Mouse (Mus musculus): ENCODE data around the gene Vmn1r17. TPM values are rescaled to one million over a fixed set of nuclear protein-coding genes. Genes with fewer than 3 reads are reported as not detected.
"Not testable (repeated sequence)": the region's sequence is repeated elsewhere in the genome, so short reads cannot be mapped to it uniquely, and the experiment has no call there.

Vmn1r17 gene
- total RNA-seq (2021), result not detected

DNA sequence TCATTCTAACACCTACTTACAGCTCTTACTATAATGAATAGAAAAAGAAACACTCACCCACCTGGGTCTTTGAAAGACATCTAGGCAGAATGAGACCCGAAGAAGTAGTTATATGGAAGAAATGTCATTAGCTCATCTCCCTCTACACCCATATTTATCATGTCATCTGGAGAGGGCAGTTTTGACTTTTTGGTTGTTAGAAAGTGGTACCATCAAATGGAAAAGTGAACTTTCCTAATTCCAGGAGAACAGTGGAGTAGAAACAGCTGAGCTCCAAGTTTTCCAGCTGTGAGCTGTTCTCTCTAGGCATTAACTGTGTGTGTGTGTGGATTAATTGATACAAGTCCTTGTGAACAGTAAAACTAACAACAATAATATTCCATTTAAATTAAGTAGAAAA is at the start of gene Vmn1r17:
Vmn1r17 (minus strand) TSS at position 101 of the 400 bp plus-strand sequence.
- DNase-seq, result no peak
- intact Hi-C loops (cut with DNase I), result no loop called here

DNA sequence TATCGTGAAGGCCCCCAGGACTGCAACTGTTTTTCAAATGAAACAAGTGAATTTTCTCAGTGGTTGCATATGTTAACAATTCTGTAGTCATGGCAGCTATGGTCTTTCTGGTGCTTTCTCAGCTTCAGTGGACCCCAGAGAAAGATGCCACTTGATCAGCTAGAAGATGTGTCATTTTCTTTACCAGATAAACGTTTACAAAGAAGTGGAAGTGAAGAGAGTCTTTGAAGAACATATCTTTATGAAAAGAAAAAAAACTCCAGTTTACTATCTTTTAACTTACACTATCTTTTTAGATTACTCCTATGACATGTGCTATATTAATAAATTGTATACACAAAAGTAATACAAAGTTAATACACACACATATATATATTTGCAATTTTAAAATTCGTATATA is 40.0 kb upstream of the Vmn1r17 start, which contains the start of gene Vmn1r19:
Vmn1r19 (plus strand) TSS at position 301 of the 400 bp plus-strand sequence.
- intact Hi-C loops (cut with DNase I); DNase-seq: not testable (repeated sequence)

DNA sequence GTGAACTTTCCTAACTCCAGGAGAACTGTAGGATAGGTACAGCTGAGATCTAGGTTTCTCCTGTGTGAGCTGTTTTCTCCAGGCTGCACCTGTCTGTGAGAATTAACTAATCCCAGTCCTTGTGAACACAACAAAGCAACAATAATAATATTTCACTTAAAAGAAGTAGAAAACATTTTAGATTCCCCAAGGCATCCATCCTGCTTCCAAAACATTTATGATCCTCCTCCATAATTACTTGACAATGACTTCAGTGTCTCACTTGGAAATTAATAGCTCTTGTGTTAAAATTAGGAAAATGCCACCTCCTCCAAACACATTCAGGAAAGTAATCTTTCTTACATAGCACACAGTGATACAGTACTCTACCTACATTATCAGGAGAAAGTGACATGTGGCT is 32.2 kb upstream of the Vmn1r17 start, which contains the start of gene Vmn1r18:
Vmn1r18 (minus strand) TSS at position 101 of the 400 bp plus-strand sequence.
- intact Hi-C loops (cut with DNase I), result no loop called here
- no peak for DNase-seq

DNA sequence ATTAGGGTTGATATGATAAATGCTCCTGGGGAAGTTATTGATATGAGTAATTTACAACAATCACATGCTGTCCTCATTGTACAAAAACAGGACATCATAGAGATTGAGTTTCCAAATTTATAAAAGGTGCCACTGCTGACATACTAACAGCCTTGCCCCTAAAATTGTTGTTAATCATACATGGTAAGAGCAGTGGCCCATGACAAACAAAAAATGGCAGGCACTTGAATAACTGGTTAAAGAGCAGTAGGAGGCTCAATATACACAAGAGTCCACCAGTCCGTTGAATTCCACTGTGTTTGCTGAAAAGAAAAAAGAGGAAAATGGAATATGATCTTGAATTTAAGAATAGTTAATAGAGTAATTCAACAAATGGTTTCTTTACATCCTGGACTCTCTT is 4.0 kb upstream of the Vmn1r17 start:
- intact Hi-C loops (cut with DNase I), result no loop called here
- DNase-seq, result no peak

DNA sequence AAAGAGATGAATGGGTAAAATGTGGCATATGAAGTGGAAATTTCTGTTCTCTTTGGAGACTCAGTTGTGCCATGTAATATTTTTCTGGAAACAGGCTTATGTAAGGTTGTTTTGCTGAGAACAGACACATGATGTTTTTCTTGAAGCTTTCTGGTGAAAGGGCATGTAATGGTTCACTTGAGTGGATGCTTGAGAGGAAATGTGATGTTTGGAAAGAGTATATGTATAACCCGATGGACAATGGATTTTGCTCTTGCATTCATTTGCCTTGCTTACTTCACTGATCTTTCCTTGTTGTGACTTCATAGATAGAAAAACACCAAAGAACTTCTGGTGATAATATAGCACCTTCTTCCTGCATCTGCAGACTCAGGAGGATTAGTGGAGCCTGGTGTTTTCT is 2.3 kb upstream of the Vmn1r17 start:
- DNase-seq; intact Hi-C loops (cut with DNase I): not testable (repeated sequence)

DNA sequence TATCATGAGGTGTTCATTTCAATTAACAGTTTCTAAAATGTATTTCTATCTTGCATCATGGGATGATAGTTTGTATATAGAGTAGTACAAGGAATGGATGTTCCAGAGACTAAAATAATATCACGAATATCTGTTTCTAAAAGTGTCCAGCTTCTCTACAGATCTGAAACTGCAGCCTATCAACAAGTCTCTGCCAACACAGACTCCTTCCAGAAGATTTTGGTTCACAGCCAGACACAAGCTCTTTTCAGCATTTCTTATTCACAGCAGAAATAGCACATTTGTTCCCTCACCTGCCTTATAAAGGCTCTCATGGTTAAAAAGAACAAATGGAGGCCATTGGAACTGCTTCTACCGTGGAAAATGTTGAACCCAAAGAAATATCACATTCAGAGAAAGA is 6.7 kb downstream of the Vmn1r17 start:
- intact Hi-C loops (cut with DNase I), result no loop called here
- no peak for DNase-seq

DNA sequence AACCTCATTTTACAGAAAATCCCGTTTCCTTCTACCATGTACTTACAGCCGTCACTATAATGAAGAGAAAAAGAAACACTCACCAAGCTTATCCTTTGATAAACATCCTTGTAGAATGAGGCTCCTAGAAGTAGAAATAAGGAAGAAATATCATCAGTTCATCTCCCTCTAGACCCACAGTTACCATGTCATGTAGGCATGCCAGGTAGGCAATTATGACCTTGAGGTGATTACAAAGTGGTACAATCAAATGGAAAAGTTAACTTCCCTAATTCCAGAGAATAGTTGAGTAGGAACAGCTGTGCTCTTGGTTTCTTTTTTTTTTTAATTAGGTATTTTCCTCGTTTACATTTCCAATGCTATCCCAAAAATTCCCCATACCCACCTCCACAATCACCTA is 34.1 kb downstream of the Vmn1r17 start, which contains the start of gene Vmn1r16:
Vmn1r16 (minus strand) TSS at position 101 of the 400 bp plus-strand sequence.
- no peak for DNase-seq
- intact Hi-C loops (cut with DNase I), result no loop called here

DNA sequence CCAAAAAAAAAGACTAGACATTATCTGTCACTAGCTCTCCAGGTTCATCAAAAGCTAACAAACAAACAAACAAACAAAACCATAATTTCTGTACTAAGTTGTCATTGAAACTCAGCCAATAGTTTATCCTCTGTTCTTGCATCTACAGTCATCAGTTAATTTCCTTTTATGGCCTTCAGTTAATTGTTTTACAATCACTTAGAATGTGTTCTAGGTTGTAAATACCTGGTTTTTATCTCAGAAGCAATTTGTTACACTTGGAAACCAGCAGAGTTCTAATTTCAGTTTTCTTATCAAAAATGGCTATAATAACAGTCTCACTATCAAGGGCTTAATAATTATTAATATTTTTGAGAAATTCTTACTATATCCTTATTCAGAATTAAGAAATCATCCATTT is 37.4 kb downstream of the Vmn1r17 start:
- intact Hi-C loops (cut with DNase I), result no loop called here
- DNase-seq, result no peak

Other genes with a start within 250 kb of the Vmn1r17 start
- not detected for gene Vmn1r11, start 230.3 kb downstream of the Vmn1r17 start, total RNA-seq (2021)
- gene Vmn1r12, start 206.8 kb downstream of the Vmn1r17 start, total RNA-seq (2021), result under 1 TPM in 1 of 2 experiments, not detected in 1; 0.06 TPM
- not detected for gene Vmn1r13, start 160.4 kb downstream of the Vmn1r17 start, total RNA-seq (2021)
- gene Vmn1r14, start 132.0 kb downstream of the Vmn1r17 start, total RNA-seq (2021), result not detected
- not detected for gene Vmn1r15, start 105.8 kb downstream of the Vmn1r17 start, total RNA-seq (2021)
- not detected for gene Vmn1r16, start 34.2 kb downstream of the Vmn1r17 start, total RNA-seq (2021)
- under 1 TPM in 1 of 2 experiments, not detected in 1; 0.06 TPM for gene Vmn1r18, start 32.1 kb upstream of the Vmn1r17 start, total RNA-seq (2021)
- not detected for gene Vmn1r19, start 40.1 kb upstream of the Vmn1r17 start, total RNA-seq (2021)
- gene Vmn1r20, start 65.2 kb upstream of the Vmn1r17 start, total RNA-seq (2021), result not detected
- gene Ppm1k, start 171.7 kb upstream of the Vmn1r17 start, total RNA-seq (2021), result 10 to 100 TPM; 19.5 to 22.2 TPM
- gene Herc6, start 217.3 kb upstream of the Vmn1r17 start, total RNA-seq (2021), result 1 to 10 TPM; 2.4 to 3.4 TPM

Data from left cerebral cortex, postnatal 4 days (tissue).